11 mouse cellular contexts compared by ENCODE assay signal in genomic region chr7:65470214-65470613, GRCm38 (mm10). TPM values are rescaled to one million over a fixed set of nuclear protein-coding genes. Genes with fewer than 3 reads are reported as not detected.
A peak's percentile ranks its signal among the peaks of the same experiment; 100 is the strongest.
DNase-seq lines count a peak whose midpoint lies in the region; ATAC-seq and TF ChIP-seq lines count a peak whose summit lies in the region.
"Had no signal": no experiment of that assay in that cellular context is flagged by ENCODE, and none has a peak within 500 bp of the region (broad histone marks: within the 10 kb centered on the region; RNA-seq: fewer than 3 reads in every experiment).

No protein-coding gene starts in this region.

- no peak overlapping the region for H3K4me2 ChIP-seq in intestine, embryonic 14.5 days (ENCODE audit: low read length)
- peak overlapping the region; percentile 26 for H3K4me2 ChIP-seq in limb, embryonic 15.5 days
- H3K4me2 ChIP-seq in stomach, embryonic 16.5 days (ENCODE audit: low read depth, low read length): peak overlapping the region; percentile 35; the same call in 1 of the 2 replicates
- no peak overlapping the region for H3K4me2 ChIP-seq in forebrain, embryonic 12.5 days
- H3K4me2 ChIP-seq: midbrain, embryonic 15.5 days had no signal

- DNase-seq in layer of hippocampus, adult 2 months (ENCODE audit: low spot score in 2 of 2): no peak
- no peak for DNase-seq in layer of hippocampus, adult 9-11 months
- DNase-seq in intestine, embryonic 14.5 days (ENCODE audit: low spot score): no peak
- DNase-seq in c-Kit-positive CD71-positive TER-119-positive erythroid progenitor cells, embryonic 14.5 days (ENCODE audit: low spot score): no peak
- no peak for DNase-seq in layer of hippocampus, adult 11-12 months (ENCODE audit: low spot score)
- DNase-seq: thymus, adult 2 months had no signal

- H3K27ac ChIP-seq in layer of hippocampus, adult 2 months: peak overlapping the region; percentile 63
- H3K27ac ChIP-seq in intestine, embryonic 14.5 days (ENCODE audit: low read depth): peak overlapping the region; percentile 54; the same call in 1 of the 2 replicates
- H3K27ac ChIP-seq in limb, embryonic 15.5 days: peak overlapping the region; percentile 64
- H3K27ac ChIP-seq in stomach, embryonic 16.5 days (ENCODE audit: low read length): peak overlapping the region; percentile 79
- H3K27ac ChIP-seq in forebrain, embryonic 12.5 days: no peak overlapping the region
- H3K27ac ChIP-seq: hindbrain, postnatal 0 days; midbrain, embryonic 15.5 days had no signal

- no peaks in the 10 kb centered on the region for H3K27me3 ChIP-seq in intestine, embryonic 14.5 days (replicated peaks; ENCODE audit: control insufficient read depth, insufficient read depth, low read length)
- no peaks in the 10 kb centered on the region for H3K27me3 ChIP-seq in limb, embryonic 15.5 days
- no peaks in the 10 kb centered on the region for H3K27me3 ChIP-seq in stomach, embryonic 16.5 days (ENCODE audit: control insufficient read depth, insufficient read depth, low read length)
- no peaks in the 10 kb centered on the region for H3K27me3 ChIP-seq in forebrain, embryonic 12.5 days
- H3K27me3 ChIP-seq: midbrain, embryonic 15.5 days had no signal

- H3K4me3 ChIP-seq in layer of hippocampus, adult 2 months: no peak overlapping the region
- no peak overlapping the region for H3K4me3 ChIP-seq in intestine, embryonic 14.5 days (ENCODE audit: low read depth, low read length)
- H3K4me3 ChIP-seq in limb, embryonic 15.5 days: no peak overlapping the region
- no peak overlapping the region for H3K4me3 ChIP-seq in stomach, embryonic 16.5 days (replicated peaks; ENCODE audit: low read length)
- H3K4me3 ChIP-seq in forebrain, embryonic 12.5 days (replicated peaks): no peak overlapping the region
- H3K4me3 ChIP-seq: midbrain, embryonic 15.5 days had no signal

- peaks cover 14% of the 10 kb centered on the region for H3K4me1 ChIP-seq in intestine, embryonic 14.5 days (replicated peaks; ENCODE audit: control insufficient read depth, insufficient read depth, low read length)
- peaks cover 15% of the 10 kb centered on the region for H3K4me1 ChIP-seq in limb, embryonic 15.5 days
- peaks cover 18% of the 10 kb centered on the region for H3K4me1 ChIP-seq in stomach, embryonic 16.5 days (ENCODE audit: control insufficient read depth, insufficient read depth, low read length)
- peaks cover 6% of the 10 kb centered on the region; the same call in 1 of the 2 replicates for H3K4me1 ChIP-seq in forebrain, embryonic 12.5 days
- H3K4me1 ChIP-seq: midbrain, embryonic 15.5 days had no signal

- no peak overlapping the region for H3K9ac ChIP-seq in intestine, embryonic 14.5 days (ENCODE audit: low read length)
- no peak overlapping the region for H3K9ac ChIP-seq in limb, embryonic 15.5 days
- H3K9ac ChIP-seq in stomach, embryonic 16.5 days (ENCODE audit: low read length): no peak overlapping the region
- no peak overlapping the region for H3K9ac ChIP-seq in forebrain, embryonic 12.5 days
- H3K9ac ChIP-seq: midbrain, embryonic 15.5 days had no signal

- no peak for TF ChIP-seq CTCF in layer of hippocampus, adult 2 months (conservative IDR thresholded peaks at IDR 0.05)

- ATAC-seq in intestine, embryonic 14.5 days (replicated peaks; ENCODE audit: low FRiP score, low TSS enrichment, low read depth): no peak
- no peak for ATAC-seq in limb, embryonic 15.5 days (ENCODE audit: insufficient number of reproducible peaks, low FRiP score, low TSS enrichment, low read depth)
- ATAC-seq in stomach, embryonic 16.5 days (ENCODE audit: insufficient read depth, low FRiP score): no peak
- ATAC-seq in forebrain, embryonic 12.5 days (ENCODE audit: low FRiP score): no peak
- ATAC-seq: hindbrain, postnatal 0 days; midbrain, embryonic 15.5 days had no signal

- 23% methylated on average over 8 of the region's 8 CpGs for WGBS in intestine, embryonic 14.5 days
- 9% methylated on average over 8 of the region's 8 CpGs for WGBS in limb, embryonic 15.5 days
- whole genome bisulfite sequencing in stomach, embryonic 16.5 days: 21% methylated on average over 8 of the region's 8 CpGs
- 41% methylated on average over 8 of the region's 8 CpGs for WGBS in forebrain, embryonic 12.5 days

- no peaks in the 10 kb centered on the region for H3K9me3 ChIP-seq in intestine, embryonic 14.5 days (ENCODE audit: control insufficient read depth, low read length)
- no peaks in the 10 kb centered on the region for H3K9me3 ChIP-seq in limb, embryonic 15.5 days
- H3K9me3 ChIP-seq in stomach, embryonic 16.5 days (replicated peaks; ENCODE audit: control insufficient read depth, low read length): no peaks in the 10 kb centered on the region
- no peaks in the 10 kb centered on the region for H3K9me3 ChIP-seq in forebrain, embryonic 12.5 days
- H3K9me3 ChIP-seq: midbrain, embryonic 15.5 days had no signal

- H3K36me3 ChIP-seq in intestine, embryonic 14.5 days (ENCODE audit: control insufficient read depth, insufficient read depth, low read length): no peaks in the 10 kb centered on the region
- H3K36me3 ChIP-seq in limb, embryonic 15.5 days: no peaks in the 10 kb centered on the region
- H3K36me3 ChIP-seq in stomach, embryonic 16.5 days (ENCODE audit: control insufficient read depth, insufficient read depth, low read length): no peaks in the 10 kb centered on the region
- no peaks in the 10 kb centered on the region for H3K36me3 ChIP-seq in forebrain, embryonic 12.5 days (replicated peaks)
- H3K36me3 ChIP-seq: midbrain, embryonic 15.5 days had no signal

RNA-seq across cellular contexts. Expression of gene Tjp1, which starts 57.4 kb away (rescaled TPM):
- total RNA-seq in layer of hippocampus, adult 2 months (2021): 100 to 1,000 TPM; 141 to 174 TPM
- polyA plus RNA-seq in intestine, embryonic 14.5 days (2014; fragmentation: Nextera tagmentation; extraction: Ambion mirVana): 15.9 and 21.9 TPM in 2 replicates
- polyA plus RNA-seq in limb, embryonic 15.5 days (2015; fragmentation: Nextera tagmentation; extraction: Ambion mirVana): 21.8 and 25.1 TPM in 2 replicates
- polyA plus RNA-seq in stomach, embryonic 16.5 days (2015; fragmentation: Nextera tagmentation; extraction: Ambion mirVana): 21.1 and 22.1 TPM in 2 replicates
- 29.4 and 30.7 TPM in 2 replicates for polyA plus RNA-seq in forebrain, embryonic 12.5 days (2016; fragmentation: Nextera tagmentation; extraction: Ambion mirVana)

Comparison
In these comparisons a context has a peak if more than half of its experiments do, and no peak if none do; other contexts are left out.
1. H3K4me2 ChIP-seq: peak in limb, embryonic 15.5 days (single experiment) and stomach, embryonic 16.5 days (single experiment); none in intestine, embryonic 14.5 days (single experiment) and forebrain, embryonic 12.5 days (single experiment).